Mouse (Mus musculus) intestine, embryonic 14.5 days (tissue): Measurements from ENCODE around the gene Ric1. TPM values are rescaled to one million over a fixed set of nuclear protein-coding genes. Genes with fewer than 3 reads are reported as not detected.

Experiments used
- ATAC-seq: fragments of 200-750 bp; cut with Nextera tagmentation; replicated peaks from 2 replicates; pipeline ENCODE4 v1.8.0; 2017; ENCODE audit warnings: low read depth, moderate number of reproducible peaks, moderate TSS enrichment, moderate library complexity; ENCODE audit not compliant: low FRiP score, low TSS enrichment
- DNase-seq: peaks from one replicate; pipeline ENCODE4 v3.0.0-alpha.2; 2018; ENCODE audit warnings: low spot score
- H3K27ac ChIP-seq: fragments of 300-500 bp; sonication (generic); 2 replicates; pipeline ENCODE4 v1.5.1; 2014; ENCODE audit warnings: low read depth, mild to moderate bottlenecking, control low read depth
- H3K27me3 ChIP-seq: fragments of 300-500 bp; sonication (generic); replicated peaks from 2 replicates; pipeline ENCODE4 v1.6.1; 2014; ENCODE audit warnings: low read length, control low read depth; ENCODE audit not compliant: control insufficient read depth, insufficient read depth
- H3K36me3 ChIP-seq: fragments of 300-500 bp; sonication (generic); 2 replicates; pipeline ENCODE4 v1.6.1; 2014; ENCODE audit warnings: low read length, control low read depth; ENCODE audit not compliant: control insufficient read depth, insufficient read depth
- H3K4me1 ChIP-seq: fragments of 300-500 bp; sonication (generic); replicated peaks from 2 replicates; pipeline ENCODE4 v1.6.1; 2014; ENCODE audit warnings: low read length, control low read depth, mixed read lengths; ENCODE audit not compliant: control insufficient read depth, insufficient read depth
- H3K4me2 ChIP-seq: fragments of 300-500 bp; sonication (generic); 2 replicates; pipeline ENCODE4 v1.6.1; 2014; ENCODE audit warnings: low read length
- H3K4me3 ChIP-seq: fragments of 300-500 bp; sonication (generic); 2 replicates; pipeline ENCODE4 v1.5.1; 2014; ENCODE audit warnings: low read depth, low read length, control low read depth, mixed read lengths
- H3K9ac ChIP-seq: fragments of 300-500 bp; sonication (generic); 2 replicates; pipeline ENCODE4 v1.6.1; 2014; ENCODE audit warnings: mild to moderate bottlenecking, low read length
- H3K9me3 ChIP-seq: fragments of 300-500 bp; sonication (generic); 2 replicates; pipeline ENCODE4 v1.6.1; 2016; ENCODE audit warnings: low read length, control low read depth; ENCODE audit not compliant: control insufficient read depth
- WGBS: fragments of 180-500 bp; shearing (Covaris S2); extraction: QIAGEN DNeasy Blood & Tissue Kit; methylation state at CpG from one replicate; pipeline ENCODE4 v1.1.7; 2014; 5-methylcytosine and 5-hydroxymethylcytosine counted together
- polyA plus RNA-seq: library from polyadenylated mRNA; unstranded; fragments of >200 nt; fragmentation: Nextera tagmentation; extraction: Ambion mirVana; gene quantifications from 2 replicates; pipeline ENCODE4 v1.2.1, GENCODE M21; 2014

The Ric1 gene
- polyA plus RNA-seq, 1 experiment from 2014 or later, result 15.8 TPM

DNA sequence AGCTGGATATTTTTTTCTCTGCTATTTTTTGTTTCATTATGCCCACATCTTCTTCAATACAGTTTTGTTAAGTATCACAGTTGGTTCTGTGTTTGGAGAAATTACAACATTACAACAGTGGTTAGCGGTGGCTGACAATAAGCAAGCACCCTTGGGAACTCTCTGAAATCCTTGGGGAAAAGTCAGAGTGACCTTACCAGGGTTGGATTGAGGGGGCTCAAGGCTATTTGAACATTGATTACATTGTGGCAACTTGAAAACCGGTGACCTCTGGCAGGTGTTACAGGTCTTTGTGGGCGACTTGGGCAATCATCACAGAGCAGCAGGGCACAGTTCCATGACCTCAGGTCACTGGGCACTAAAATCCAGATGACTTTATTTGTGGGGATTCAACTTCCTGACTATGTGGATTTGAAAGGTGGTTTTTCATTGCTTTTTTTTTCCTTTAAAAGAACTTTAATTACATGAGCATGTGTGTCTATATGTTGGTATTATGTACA, 32.2 kb upstream of the Ric1 start:
- Histone ChIP-seq H3K9ac (no peak overlapping the region), H3K9me3 (no peaks in the 10 kb centered on the region), H3K27ac (no peak overlapping the region), H3K4me1 (no peaks in the 10 kb centered on the region; the same call in 1 of the 2 replicates), H3K36me3 (no peaks in the 10 kb centered on the region), H3K4me3 (no peak overlapping the region), H3K4me2 (no peak overlapping the region), H3K27me3 (no peaks in the 10 kb centered on the region)
- no peak for ATAC-seq
- WGBS, result 69% methylated on average over 3 of the region's 3 CpGs
- DNase-seq, result no peak

DNA sequence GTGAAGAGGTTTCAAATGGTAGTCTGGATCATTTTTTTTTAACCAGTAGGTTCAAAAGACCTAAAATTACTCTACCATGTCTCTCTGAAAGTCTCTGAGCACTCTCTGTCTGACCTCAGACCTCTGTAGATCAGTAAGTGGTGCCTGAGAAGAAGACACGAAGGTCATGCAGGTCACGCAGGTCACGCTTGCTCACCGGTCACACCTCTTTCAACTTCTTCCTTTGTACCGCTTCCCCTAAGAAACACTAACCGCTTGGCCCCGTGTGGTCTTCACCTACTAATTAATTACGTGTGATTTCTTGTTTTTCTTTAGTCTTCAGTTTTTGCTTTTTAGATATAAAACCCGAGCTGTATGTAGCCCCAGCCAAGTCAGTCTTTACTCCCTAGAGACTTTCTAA, 30.6 kb upstream of the Ric1 start:
- Histone ChIP-seq H3K4me1 (no peaks in the 10 kb centered on the region; the same call in 1 of the 2 replicates), H3K9ac (no peak overlapping the region), H3K36me3 (no peaks in the 10 kb centered on the region), H3K9me3 (no peaks in the 10 kb centered on the region), H3K4me3 (no peak overlapping the region), H3K27me3 (no peaks in the 10 kb centered on the region), H3K4me2 (no peak overlapping the region), H3K27ac (no peak overlapping the region)
- no peak for ATAC-seq
- no peak for DNase-seq
- WGBS, result 83% methylated on average over 9 of the region's 9 CpGs

DNA sequence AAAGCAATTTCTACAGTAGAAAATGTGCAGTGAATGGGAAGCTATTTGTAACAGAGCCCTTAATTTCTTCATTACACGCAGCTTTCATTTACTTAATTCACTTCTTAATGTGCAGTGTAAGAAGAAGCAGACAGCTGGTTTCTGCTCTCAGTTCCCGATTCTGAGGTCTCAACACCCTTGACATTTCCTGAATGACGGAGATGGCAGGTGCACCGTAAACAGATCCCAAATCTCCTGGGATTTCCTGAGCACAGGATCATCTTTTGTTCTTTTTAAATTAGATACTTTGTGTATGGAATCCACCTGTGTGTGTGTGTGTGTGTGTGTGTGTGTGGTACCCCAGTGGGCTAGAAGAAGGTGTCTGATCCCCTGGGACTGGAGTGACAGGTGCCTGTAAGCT, 27.6 kb upstream of the Ric1 start:
- no peak overlapping the region for H3K4me2 ChIP-seq
- H3K27ac ChIP-seq, result no peak overlapping the region
- H3K4me3 ChIP-seq, result no peak overlapping the region
- H3K9ac ChIP-seq, result no peak overlapping the region
- 77% methylated on average over 4 of the region's 4 CpGs for WGBS
- no peaks in the 10 kb centered on the region for H3K4me1 ChIP-seq
- DNase-seq (no peak), ATAC-seq (no peak)
- H3K27me3 ChIP-seq, result no peaks in the 10 kb centered on the region
- no peaks in the 10 kb centered on the region for H3K36me3 ChIP-seq
- no peaks in the 10 kb centered on the region for H3K9me3 ChIP-seq

DNA sequence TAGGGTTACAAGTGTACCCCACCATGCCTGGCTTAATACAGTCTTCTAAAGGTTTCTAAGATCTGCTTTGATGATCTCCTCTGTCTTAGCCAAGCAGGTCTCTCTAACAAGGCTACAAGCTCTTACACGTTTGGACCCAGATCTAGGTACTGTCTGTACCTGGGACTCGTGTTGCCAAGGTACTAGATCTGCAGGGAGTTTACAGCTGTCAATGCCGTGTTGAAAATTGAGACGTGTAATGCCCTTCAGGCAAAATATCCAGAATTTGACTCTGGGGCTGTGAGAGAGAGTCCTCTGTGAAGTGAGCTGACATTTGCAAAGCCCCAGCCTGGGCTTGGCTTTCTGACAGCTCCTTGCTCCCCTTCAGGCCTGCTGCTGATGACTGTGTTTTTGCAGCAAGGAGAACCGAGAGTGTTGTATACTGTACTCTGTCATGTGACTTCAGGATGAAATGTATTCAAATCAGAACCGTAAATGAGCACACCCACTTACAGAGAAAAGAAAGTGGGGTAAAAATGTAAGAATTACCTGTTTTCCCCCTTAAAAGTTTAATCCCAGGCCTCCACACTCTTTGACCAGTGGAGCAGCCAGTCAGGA, 26.0 kb upstream of the Ric1 start:
- H3K4me1 ChIP-seq, result no peaks in the 10 kb centered on the region
- no peaks in the 10 kb centered on the region for H3K27me3 ChIP-seq
- H3K4me2 ChIP-seq, result no peak overlapping the region
- no peaks in the 10 kb centered on the region for H3K36me3 ChIP-seq
- no peaks in the 10 kb centered on the region for H3K9me3 ChIP-seq
- H3K4me3 ChIP-seq, result no peak overlapping the region
- 76% methylated on average over 6 of the region's 6 CpGs for WGBS
- H3K9ac ChIP-seq, result no peak overlapping the region
- DNase-seq, result no peak
- no peak overlapping the region for H3K27ac ChIP-seq
- no peak for ATAC-seq

DNA sequence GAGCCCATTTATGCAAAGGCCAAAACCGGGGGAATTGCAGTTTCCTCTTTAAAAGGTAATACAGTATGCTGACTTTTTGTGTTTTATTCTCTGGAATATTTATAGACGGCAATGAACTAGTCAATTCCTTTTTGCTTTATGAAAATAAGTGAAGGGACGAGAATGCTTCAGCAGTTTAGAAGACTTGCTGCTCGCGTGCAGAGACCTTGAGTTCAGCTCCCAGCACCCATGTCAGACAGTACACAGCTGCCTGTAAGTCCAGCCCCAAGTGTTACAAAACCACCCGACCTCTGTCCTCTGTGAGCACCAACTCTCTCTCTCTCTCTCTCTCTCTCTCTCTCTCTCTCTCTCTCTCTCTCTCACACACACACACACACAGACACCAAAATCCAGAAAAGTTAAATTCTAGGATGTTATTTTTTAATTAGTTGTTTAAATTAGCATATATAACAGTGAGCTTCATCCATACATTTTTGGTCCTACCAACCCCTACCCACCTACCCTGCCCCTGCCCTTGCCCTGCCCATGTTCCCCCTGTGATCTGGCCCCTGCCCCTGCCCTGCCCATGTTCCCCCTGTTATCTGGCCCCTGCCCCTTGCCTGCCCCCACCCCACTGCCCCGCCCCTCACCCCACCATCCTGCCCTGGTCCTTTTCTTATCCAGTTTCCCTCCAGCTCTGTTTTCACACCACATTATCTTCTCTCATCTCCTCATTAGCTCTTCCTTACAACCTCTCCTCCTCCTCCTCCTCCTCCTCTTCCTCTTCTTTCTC, 25.1 kb upstream of the Ric1 start:
- Histone ChIP-seq H3K9me3 (no peaks in the 10 kb centered on the region), H3K27me3 (no peaks in the 10 kb centered on the region), H3K9ac (no peak overlapping the region), H3K4me1 (no peaks in the 10 kb centered on the region), H3K36me3 (no peaks in the 10 kb centered on the region), H3K4me3 (no peak overlapping the region), H3K4me2 (no peak overlapping the region), H3K27ac (no peak overlapping the region)
- ATAC-seq (no peak), DNase-seq (no peak)
- WGBS, result 73% methylated on average over 7 of the region's 7 CpGs

DNA sequence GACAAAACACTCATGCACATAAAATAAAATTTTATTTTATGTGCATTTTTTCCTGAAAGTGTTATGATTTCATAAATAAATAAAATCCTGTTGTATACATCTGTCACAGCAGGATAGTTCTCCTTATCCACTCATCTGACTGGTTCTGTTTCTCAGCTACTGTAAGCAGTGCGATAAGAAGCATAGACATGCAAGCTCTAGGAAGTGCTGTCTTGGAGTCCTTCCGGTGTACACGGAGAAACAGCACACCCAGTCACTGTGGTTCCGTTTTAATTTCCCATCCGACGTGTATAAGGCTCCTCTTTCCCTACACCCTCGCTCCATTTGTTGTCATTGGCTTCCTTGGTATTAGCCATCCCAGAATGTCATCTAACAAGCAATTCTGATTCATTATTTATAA, 24.2 kb upstream of the Ric1 start:
- 76% methylated on average over 7 of the region's 7 CpGs for WGBS
- Histone ChIP-seq H3K36me3 (no peaks in the 10 kb centered on the region), H3K4me2 (no peak overlapping the region), H3K9ac (no peak overlapping the region), H3K4me1 (no peaks in the 10 kb centered on the region), H3K27ac (no peak overlapping the region), H3K9me3 (no peaks in the 10 kb centered on the region), H3K27me3 (no peaks in the 10 kb centered on the region), H3K4me3 (no peak overlapping the region)
- ATAC-seq, result no peak
- DNase-seq, result no peak

DNA sequence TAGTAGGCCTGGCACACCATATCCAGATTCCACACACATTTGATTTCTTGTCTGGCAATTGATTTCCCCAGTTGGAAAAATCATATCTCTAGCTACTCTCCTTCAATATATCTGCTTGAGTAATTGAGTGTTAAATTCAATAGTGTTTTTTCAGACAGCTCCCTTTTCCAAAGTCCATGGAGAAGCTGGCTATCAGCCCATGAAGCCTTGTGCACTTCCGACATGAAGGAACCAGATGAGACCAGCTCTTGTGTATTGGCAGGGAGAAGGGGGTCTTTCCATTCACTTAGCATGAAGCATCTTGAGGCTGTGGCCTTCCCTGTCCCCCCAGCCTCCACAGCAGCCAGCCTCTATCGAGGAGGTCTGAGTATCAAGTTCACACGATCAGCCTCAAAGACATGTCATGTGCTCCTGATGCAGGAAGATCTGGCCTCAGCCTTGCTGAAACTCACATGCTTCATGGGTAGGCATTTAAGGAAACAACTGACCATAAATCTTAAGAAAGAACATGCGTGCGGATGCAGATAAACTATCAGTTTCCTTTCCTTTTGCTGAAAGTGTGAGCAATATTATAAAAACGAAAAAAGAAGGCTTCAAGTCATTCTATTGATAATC, 23.1 kb upstream of the Ric1 start:
- H3K36me3 ChIP-seq, result no peaks in the 10 kb centered on the region
- no peak for DNase-seq
- no peak overlapping the region for H3K4me2 ChIP-seq
- 73% methylated on average over 6 of the region's 6 CpGs for WGBS
- no peak overlapping the region for H3K27ac ChIP-seq
- H3K4me3 ChIP-seq, result no peak overlapping the region
- no peak for ATAC-seq
- H3K9me3 ChIP-seq, result no peaks in the 10 kb centered on the region
- H3K27me3 ChIP-seq, result no peaks in the 10 kb centered on the region
- H3K4me1 ChIP-seq, result no peaks in the 10 kb centered on the region
- H3K9ac ChIP-seq, result no peak overlapping the region

DNA sequence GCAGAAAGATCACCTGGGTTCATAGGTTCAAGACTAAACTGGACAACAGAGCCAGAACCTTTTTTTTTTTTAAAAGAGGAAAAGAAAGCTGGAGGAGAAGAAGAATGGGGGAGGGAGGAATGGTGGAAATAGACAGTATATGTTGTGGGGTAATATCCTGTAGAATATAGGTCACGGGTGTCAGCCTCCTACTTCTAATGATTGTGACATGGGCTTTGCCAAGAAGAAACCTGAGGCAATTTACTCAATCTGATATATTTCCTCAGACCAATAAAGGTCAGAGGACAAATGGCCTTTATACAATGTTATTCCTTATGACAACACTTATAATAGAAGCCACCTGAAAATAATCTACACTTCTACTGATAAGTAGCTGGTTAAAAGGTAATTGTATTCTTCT, 21.7 kb upstream of the Ric1 start:
- no peaks in the 10 kb centered on the region for H3K36me3 ChIP-seq
- no peak overlapping the region for H3K4me3 ChIP-seq
- H3K27me3 ChIP-seq, result no peaks in the 10 kb centered on the region
- ATAC-seq (no peak), DNase-seq (no peak)
- H3K9ac ChIP-seq, result no peak overlapping the region
- WGBS, result 74% methylated on average over 1 of the region's 1 CpGs
- no peaks in the 10 kb centered on the region for H3K9me3 ChIP-seq
- no peak overlapping the region for H3K4me2 ChIP-seq
- H3K4me1 ChIP-seq, result no peaks in the 10 kb centered on the region
- H3K27ac ChIP-seq, result no peak overlapping the region
